Mouse (Mus musculus) layer of hippocampus, postnatal 14 days (tissue): Measurements from ENCODE around the gene Ccdc153. TPM values are rescaled to one million over a fixed set of nuclear protein-coding genes. Genes with fewer than 3 reads are reported as not detected.
A peak's percentile ranks its signal among the peaks of the same experiment; 100 is the strongest.

Source experiments
- DNase-seq, 2 experiments: peaks; one replicate each; pipeline ENCODE4 v3.0.0; 2021 to 2022; ENCODE audit warnings: low spot score in 2 of 2, mixed read lengths in 1 of 2
- total RNA-seq, 2 experiments: library from RNA; stranded (reverse); gene quantifications; 2 replicates each; pipeline ENCODE4 v1.2.3; 2021

Ccdc153 gene
- total RNA-seq, 2 experiments from 2014 or later, result 4.5 to 8.4 TPM

GRCm38 (mm10) chr9:44238501-44239190 lies 1.8 kb upstream of the Ccdc153 start:
- DNase-seq, result no peak

DNA sequence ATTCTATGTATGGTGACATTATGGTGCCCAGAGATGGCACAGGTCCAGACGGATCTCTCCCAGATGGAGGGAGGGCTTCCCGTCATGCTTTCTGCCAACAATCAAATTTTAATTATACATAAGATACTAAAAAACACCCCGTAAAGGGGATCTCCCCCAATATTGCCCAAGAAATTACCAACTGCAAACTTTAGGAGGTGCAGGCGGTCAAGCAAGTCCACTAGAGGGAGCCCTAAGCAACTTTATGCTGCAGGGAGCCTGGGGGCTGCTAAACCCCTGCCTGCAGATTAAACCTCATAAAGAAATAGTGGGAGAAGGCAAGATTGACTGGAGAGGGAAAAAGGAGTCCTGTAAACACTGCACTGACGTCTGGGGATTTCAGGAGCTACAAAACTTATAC lies 1.0 kb upstream of the Ccdc153 start:
- peak; percentile 52 to 71 for DNase-seq

GRCm38 (mm10) chr9:44240911-44241310 lies 435 bp downstream of the Ccdc153 start:
- no peak for DNase-seq

GRCm38 (mm10) chr9:44241418-44241817 lies 942 bp downstream of the Ccdc153 start:
- no peak for DNase-seq

GRCm38 (mm10) chr9:44243621-44244020 lies 3.1 kb downstream of the Ccdc153 start:
- DNase-seq, result no peak

- DNase-seq, result no peak
Observed at GRCm38 (mm10) chr9:44247907-44248306, 7.4 kb downstream of the Ccdc153 start.

- peak; percentile 62 to 71 for DNase-seq
Observed at GRCm38 (mm10) chr9:44249181-44250146, 9.0 kb downstream of the Ccdc153 start.

DNA sequence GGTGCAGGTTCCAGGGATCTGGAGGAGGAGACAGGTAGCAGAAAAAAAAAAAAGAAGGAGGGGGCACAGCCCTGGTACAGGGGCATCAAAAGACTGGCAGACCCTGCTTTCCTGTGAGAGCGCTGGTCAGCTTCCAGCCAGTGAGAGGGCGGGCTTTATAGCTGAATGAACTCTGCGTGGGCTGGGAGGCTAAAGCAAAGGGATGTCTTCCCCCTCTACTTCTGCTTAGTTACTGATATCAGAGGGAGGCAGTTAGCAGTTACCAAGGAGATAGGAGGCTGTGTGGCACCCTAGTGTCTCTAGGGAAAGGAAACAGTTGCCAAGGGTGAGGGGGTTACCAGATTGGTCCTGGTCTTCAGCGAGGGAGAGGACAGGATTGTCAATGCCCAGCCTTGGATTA lies 10.0 kb downstream of the Ccdc153 start:
- no peak for DNase-seq

GRCm38 (mm10) chr9:44251314-44251713 lies 10.8 kb downstream of the Ccdc153 start, which contains the start of gene Pdzd3:
Gene Pdzd3 (minus strand): TSS chr9:44251471.
- no peak for DNase-seq

DNA sequence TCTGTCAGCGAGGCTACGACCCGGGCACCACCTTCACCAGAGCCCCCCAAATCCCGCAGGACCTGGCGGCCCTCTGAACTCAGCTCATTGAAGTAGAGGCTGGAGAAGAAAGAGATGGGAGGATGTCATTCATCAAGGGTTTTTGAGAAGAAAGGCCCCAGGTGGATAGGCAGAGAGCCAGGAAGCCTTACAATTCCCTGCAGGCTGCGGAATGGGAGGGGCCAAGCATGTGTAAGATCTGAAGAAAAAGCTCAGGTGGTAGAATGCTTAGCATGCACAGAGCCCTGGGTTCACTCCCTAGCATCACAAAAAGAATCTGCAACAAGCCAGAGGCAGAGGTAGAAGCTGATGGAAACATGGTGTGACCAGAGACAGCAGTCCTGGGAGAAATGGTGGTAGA lies 13.0 kb downstream of the Ccdc153 start:
- DNase-seq, result no peak

GRCm38 (mm10) chr9:44254508-44255135 lies 14.1 kb downstream of the Ccdc153 start:
- DNase-seq, result no peak

- no peak for DNase-seq
Observed at GRCm38 (mm10) chr9:44255136-44255521, 14.7 kb downstream of the Ccdc153 start.

- DNase-seq, result no peak
Observed at GRCm38 (mm10) chr9:44256213-44256612, 15.7 kb downstream of the Ccdc153 start.

- DNase-seq, result no peak
Observed at GRCm38 (mm10) chr9:44259014-44259413, 18.5 kb downstream of the Ccdc153 start.

GRCm38 (mm10) chr9:44261388-44261787 lies 20.9 kb downstream of the Ccdc153 start:
- no peak for DNase-seq

- DNase-seq, result no peak
Observed at GRCm38 (mm10) chr9:44266478-44267226, 26.2 kb downstream of the Ccdc153 start.

DNA sequence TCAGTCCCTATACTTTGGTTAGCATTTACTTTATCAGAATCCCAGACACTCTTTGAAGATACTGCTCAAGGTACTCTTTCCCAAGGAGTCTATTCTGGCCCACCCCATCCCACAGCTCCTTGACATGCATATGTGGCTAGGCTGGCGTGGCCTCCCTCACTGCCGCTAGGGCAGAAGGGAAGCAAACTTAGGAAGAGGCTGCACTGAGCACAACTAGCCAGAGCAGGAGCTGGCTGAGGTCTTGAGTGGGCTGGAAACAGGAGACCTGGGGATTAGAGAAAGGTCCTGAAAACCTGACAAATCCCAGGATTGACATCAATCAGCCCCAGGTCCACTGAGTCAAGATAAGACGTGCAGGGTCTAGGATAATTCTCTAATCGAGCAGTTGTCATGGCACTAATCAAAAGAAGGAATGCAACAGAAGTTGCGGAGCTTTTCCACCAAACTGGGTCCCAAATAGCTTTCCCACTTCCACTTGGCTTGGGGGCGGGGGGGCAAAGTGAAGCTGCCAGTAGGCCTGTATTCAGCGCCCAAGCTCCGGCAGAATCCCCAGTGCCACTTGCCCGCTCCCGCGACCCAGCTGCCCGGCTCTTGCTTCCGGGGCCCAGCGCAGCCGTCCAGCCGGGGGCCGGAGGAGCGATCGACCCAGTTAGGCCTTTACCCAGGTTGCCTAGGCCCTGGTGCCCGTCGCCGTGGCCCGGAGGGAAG lies 27.0 kb downstream of the Ccdc153 start:
- DNase-seq, result no peak

- DNase-seq, result peak; percentile 79 to 84
Observed at GRCm38 (mm10) chr9:44268027-44268360, 27.5 kb downstream of the Ccdc153 start.

GRCm38 (mm10) chr9:44268432-44268831 lies 28.0 kb downstream of the Ccdc153 start, which contains the start of gene Nlrx1:
Gene Nlrx1 (minus strand): TSS chr9:44268599.
- no peak for DNase-seq

DNA sequence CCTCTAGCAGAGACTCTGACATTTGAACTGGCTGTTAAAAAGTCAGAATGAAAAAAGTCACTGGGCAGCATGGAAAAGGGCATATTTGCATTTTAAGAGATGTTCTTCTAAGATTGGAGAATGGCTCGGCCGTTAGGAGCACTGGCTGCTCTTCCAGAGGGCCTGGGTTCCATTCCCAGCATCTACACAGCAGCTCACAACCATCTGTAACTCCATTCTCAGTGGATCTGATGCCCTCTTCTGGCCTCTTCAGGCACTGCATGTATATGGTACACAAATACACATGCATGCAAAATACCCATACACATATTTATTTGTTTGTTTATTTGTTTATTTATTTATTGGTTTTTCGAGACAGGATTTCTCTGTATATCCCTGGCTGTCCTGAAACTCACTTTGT lies 28.6 kb downstream of the Ccdc153 start:
- no peak for DNase-seq
